20 mouse cellular contexts compared by ENCODE assay signal in genomic region chr1:193579671-193580070, GRCm38 (mm10).
"Had no signal": no experiment of that assay in that cellular context is flagged by ENCODE, and none has a peak within 500 bp of the region (broad histone marks: within the 10 kb centered on the region; RNA-seq: fewer than 3 reads in every experiment).

No protein-coding gene starts in this region.

- H3K9me3 ChIP-seq: heart, embryonic 12.5 days; hindbrain, embryonic 10.5 days; hindbrain, embryonic 12.5 days; intestine, embryonic 15.5 days; limb, embryonic 13.5 days; limb, embryonic 15.5 days; liver, embryonic 12.5 days had no signal

- DNase-seq: gastrocnemius, postnatal 14 days; gastrocnemius, postnatal 36 days; heart, adult 2 months; heart, postnatal 4 days; kidney, adult 18-20 months; kidney, adult 8-10 months; kidney, postnatal 10 days; kidney, postnatal 25 days; kidney, postnatal 4 days had no signal

- H3K4me1 ChIP-seq: intestine, embryonic 15.5 days; liver, embryonic 12.5 days had no signal

- H3K27me3 ChIP-seq: heart, embryonic 12.5 days; hindbrain, embryonic 12.5 days; intestine, embryonic 15.5 days; limb, embryonic 13.5 days; limb, embryonic 15.5 days; liver, embryonic 12.5 days had no signal

- H3K36me3 ChIP-seq: heart, embryonic 12.5 days; hindbrain, embryonic 10.5 days; hindbrain, embryonic 12.5 days; intestine, embryonic 15.5 days; limb, embryonic 13.5 days; limb, embryonic 15.5 days; liver, embryonic 12.5 days had no signal

- H3K27ac ChIP-seq: hindbrain, embryonic 10.5 days; hindbrain, embryonic 12.5 days; hindbrain, embryonic 14.5 days; intestine, embryonic 15.5 days; layer of hippocampus, adult 2 months; left cerebral cortex, adult 2 months; limb, embryonic 13.5 days; limb, embryonic 15.5 days; liver, embryonic 12.5 days; liver, embryonic 14.5 days had no signal

- H3K4me3 ChIP-seq: heart, adult 2 months; heart, embryonic 12.5 days; hindbrain, embryonic 10.5 days; hindbrain, embryonic 12.5 days; intestine, embryonic 15.5 days; layer of hippocampus, adult 2 months; left cerebral cortex, adult 2 months; limb, embryonic 13.5 days; limb, embryonic 15.5 days; liver, embryonic 12.5 days had no signal
